Mouse (Mus musculus) CH12.LX (cell line): ENCODE data around the gene Ttll11.

ENCODE experiments used
- CHD1 ChIP-seq: IDR thresholded peaks from 2 replicates; pipeline ENCODE4 v1.6.1; 2012; ENCODE audit warnings: low read depth, low read length, improper control_type of control experiment, inconsistent platforms
- CHD2 ChIP-seq: IDR thresholded peaks from 2 replicates; pipeline ENCODE4 v1.6.1; 2011; ENCODE audit warnings: low read length, improper control_type of control experiment
- CTCF ChIP-seq, 2 experiments: IDR thresholded peaks in 1 of 2; conservative IDR thresholded peaks in 1 of 2; 2 replicates each; pipeline ENCODE4 v1.5.1; 2011 to 2012; ENCODE audit warnings: low read depth in 2 of 2, low read length in 2 of 2, improper control_type of control experiment in 1 of 2, inconsistent platforms in 1 of 2, mild to moderate bottlenecking in 1 of 2, moderate library complexity in 1 of 2
- EP300 ChIP-seq: IDR thresholded peaks from 2 replicates; pipeline ENCODE4 v1.6.1; 2011; ENCODE audit warnings: low read length, improper control_type of control experiment
- ETS1 ChIP-seq: conservative IDR thresholded peaks from 2 replicates; pipeline ENCODE4 v1.6.1; 2012; ENCODE audit warnings: low read depth, mild to moderate bottlenecking, inconsistent platforms, low read length, improper control_type of control experiment, moderate library complexity
- IRF4 ChIP-seq: IDR thresholded peaks from 2 replicates; pipeline ENCODE4 v1.6.1; 2014; ENCODE audit warnings: low read depth, mild to moderate bottlenecking, inconsistent platforms, low read length, improper control_type of control experiment
- MAFK ChIP-seq: IDR thresholded peaks from 2 replicates; pipeline ENCODE4 v1.6.1; 2011; ENCODE audit warnings: low read length, improper control_type of control experiment; ENCODE audit not compliant: insufficient replicate concordance
- MEF2A ChIP-seq: IDR thresholded peaks from 2 replicates; pipeline ENCODE4 v1.6.1; 2014; ENCODE audit warnings: low read depth, mild to moderate bottlenecking, inconsistent platforms, low read length, improper control_type of control experiment, borderline replicate concordance
- POLR2A ChIP-seq: IDR thresholded peaks from 2 replicates; pipeline ENCODE4 v1.6.1; 2011; ENCODE audit warnings: low read depth, mild to moderate bottlenecking, improper control_type of control experiment, low read length
- RCOR1 ChIP-seq: conservative IDR thresholded peaks from 2 replicates; pipeline ENCODE4 v1.6.1; 2012; ENCODE audit warnings: low read depth, mild to moderate bottlenecking, inconsistent platforms, low read length, improper control_type of control experiment
- TCF12 ChIP-seq: IDR thresholded peaks from 2 replicates; pipeline ENCODE4 v1.6.1; 2014; ENCODE audit warnings: low read depth, mild to moderate bottlenecking, inconsistent platforms, low read length, improper control_type of control experiment
- ZKSCAN1 ChIP-seq: IDR thresholded peaks from 2 replicates; pipeline ENCODE4 v1.6.1; 2012; ENCODE audit warnings: low read depth, inconsistent platforms, low read length, improper control_type of control experiment, borderline replicate concordance
- ZNF384 ChIP-seq: IDR thresholded peaks from 2 replicates; pipeline ENCODE4 v1.6.1; 2012; ENCODE audit warnings: low read depth, low read length, improper control_type of control experiment, inconsistent platforms

DNA sequence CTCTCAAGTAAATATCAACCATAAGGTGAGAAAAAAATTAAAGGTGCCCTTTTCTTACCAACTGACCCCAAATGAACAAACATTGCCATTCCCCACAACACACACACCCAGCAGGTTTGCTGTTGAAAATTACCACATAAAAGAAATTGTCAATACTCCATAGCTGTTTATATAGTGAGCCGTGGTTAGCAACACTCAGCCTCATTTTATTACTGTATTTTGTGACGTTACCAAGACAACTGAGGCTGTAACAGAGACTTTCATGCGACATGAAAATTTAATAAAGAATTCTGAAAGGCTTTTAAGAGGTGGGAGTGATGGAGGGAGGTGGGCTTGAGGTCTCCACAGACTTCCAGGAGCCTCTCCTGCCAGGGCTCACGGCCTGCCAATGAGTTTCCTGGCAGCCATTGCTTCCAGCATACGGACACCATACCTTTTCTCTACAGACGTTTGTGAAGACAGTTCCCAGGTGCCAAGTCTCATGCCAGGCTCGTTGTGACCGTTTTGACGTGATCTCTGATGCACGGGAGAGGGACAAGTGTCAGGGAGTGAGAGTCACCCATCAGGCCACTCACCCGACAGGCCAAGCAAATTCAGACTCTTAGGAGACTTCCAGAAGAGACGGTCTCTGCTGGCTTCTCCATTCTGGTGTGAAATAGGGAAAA lies 232.2 kb downstream of the Ttll11 start:
- TF ChIP-seq POLR2A, result no peak
- no peak for TF ChIP-seq ZNF384
- no peak for TF ChIP-seq EP300
- TF ChIP-seq CTCF (conservative IDR thresholded peaks at IDR 0.05 in 1 of 2, IDR thresholded peaks at IDR 0.05 in 1 of 2; ENCODE audit: low read depth in 2 of 2, low read length in 2 of 2), result no peak
- TF ChIP-seq ZKSCAN1, result no peak
- no peak for TF ChIP-seq IRF4
- TF ChIP-seq RCOR1, result no peak
- no peak for TF ChIP-seq TCF12
- no peak for TF ChIP-seq CHD1
- TF ChIP-seq MAFK, result no peak
- no peak for TF ChIP-seq ETS1
- no peak for TF ChIP-seq MEF2A
- no peak for TF ChIP-seq CHD2
